Mouse (Mus musculus) cerebellum, adult 11 months (tissue): ENCODE data around the gene Hmbs.
"Not testable (repeated sequence)": the region's sequence is repeated elsewhere in the genome, so short reads cannot be mapped to it uniquely, and the experiment has no call there.

Experiments
- DNase-seq: peaks from one replicate; pipeline ENCODE4 v3.0.0; 2022

Gene Hmbs

DNA sequence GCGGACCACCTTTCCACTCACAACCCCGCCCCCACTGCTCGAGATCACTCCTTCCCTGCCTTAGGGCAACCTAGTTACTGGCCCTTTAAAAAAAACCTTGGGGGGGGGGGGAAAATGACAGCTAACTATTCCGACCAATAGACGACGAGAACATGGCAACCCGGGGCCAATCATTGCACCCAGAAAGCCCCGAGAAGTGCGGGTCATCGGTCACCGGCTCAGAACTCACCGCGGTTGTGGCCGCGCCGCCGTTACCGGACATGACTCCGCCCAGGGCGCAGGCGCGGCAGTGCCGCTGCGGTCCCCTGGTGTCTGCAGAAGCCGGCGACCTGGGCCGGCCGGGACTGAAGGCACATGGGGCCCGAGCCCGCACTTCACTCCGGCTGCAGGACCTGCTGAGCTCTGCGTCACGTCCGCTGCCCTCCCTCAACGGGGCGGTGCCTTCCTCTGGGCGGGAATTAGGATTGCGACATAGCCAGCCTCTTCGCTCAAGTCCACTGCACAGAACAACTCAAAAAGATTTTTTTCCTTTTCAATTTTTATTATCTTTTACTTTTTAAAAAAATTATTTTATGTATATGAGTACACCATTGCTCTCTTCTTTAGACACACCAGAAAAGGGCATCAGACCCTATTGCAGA lies at the start of gene Hmbs:
Gene Hmbs, minus strand, starts transcription at position 448 of the 641 bp plus-strand sequence.
- peak; percentile 80 for DNase-seq

- DNase-seq: peak; percentile 63
Observed at GRCm38 (mm10) chr9:44391466-44391865, 47.4 kb upstream of the Hmbs start.

- DNase-seq: peak; percentile 61
Observed at GRCm38 (mm10) chr9:44389273-44389672, 45.2 kb upstream of the Hmbs start.

DNA sequence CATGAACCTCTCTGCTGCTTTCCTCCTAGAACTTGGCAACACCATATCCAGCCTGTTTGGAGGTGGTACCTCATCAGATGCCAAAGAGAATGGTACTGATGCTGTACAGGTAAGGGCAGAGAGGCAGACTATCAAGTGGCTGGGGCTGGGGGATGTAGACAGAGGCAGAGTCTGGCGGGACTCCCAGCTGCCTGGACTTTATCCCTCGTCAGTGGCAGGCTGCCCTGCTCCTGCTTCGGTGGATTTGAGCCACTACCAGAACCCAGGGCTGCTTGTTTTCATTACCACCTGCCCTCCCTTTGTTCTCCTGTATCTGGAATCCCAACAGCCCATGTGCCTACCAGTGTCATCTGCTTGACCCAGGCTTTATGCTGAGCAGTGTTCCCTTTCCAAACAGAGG lies 43.2 kb upstream of the Hmbs start:
- DNase-seq: no peak

DNA sequence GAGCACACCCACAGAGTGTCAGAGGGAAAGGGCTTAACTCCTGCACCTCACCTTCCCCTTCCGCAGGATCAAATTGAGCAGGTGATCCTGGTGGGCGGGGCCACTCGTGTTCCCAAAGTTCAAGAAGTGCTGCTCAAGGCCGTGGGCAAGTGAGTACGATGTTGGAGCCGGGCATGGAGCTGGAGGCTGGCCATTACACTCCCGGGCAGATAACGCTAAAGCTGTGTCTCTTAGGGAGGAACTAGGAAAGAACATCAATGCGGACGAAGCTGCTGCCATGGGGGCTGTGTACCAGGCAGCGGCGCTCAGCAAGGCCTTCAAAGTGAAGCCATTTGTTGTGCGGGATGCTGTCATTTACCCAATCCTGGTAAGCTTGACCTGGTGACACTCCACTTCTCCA lies 40.6 kb upstream of the Hmbs start:
- DNase-seq: no peak

GRCm38 (mm10) chr9:44379862-44380261 lies 35.8 kb upstream of the Hmbs start:
- DNase-seq: peak; percentile 46

GRCm38 (mm10) chr9:44379054-44379834 lies 35.2 kb upstream of the Hmbs start, which contains the start of gene Hyou1:
Gene Hyou1, plus strand, starts transcription at chr9:44379490.
- DNase-seq: peak; percentile 99

DNA sequence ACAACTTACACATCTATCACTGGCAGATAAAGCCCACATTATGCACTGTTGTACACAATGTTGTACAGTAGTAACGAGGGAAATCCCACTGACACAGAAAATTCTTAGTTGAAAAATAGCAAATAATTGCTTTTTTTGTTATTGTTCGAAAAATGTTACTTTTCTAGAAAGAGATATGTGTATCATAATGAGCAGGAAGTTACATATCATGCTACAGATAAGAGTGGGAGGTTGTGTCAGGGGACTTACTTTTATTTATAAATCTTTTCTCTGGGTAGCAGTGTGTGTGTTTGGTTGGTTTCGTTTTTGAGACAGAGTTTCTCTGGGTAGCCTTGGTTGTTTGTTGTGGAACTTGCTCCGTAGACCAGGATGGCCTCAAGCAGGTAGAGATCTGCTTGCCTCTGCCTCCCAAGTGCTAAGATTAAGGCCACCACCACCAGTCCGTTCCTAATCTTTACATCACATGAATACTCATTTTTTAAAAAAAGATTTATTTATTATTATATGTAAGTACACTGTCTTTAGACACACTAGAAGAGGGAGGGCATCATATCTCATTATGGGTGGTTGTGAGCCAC lies 34.2 kb upstream of the Hmbs start:
- DNase-seq: no peak

DNA sequence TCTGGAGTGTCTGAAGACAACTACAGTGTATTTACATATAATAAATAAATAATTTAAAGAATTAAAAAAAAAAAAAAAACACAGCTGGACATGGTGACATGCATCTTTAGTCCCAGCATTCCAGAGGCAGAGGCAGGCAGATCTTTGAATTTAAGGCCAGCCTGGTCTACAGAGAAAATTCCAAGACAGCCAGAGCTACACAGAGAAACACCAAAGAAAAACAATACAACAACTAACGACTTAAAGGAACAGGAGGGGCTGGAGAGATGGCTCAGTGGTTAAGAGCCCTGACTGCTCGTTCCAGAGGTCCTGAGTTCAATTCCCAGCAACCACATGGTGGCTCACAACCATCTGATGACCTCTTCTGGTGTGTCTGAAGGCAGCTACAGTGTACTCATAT lies 33.3 kb upstream of the Hmbs start:
- DNase-seq: not testable (repeated sequence)

- DNase-seq: no peak
Observed at GRCm38 (mm10) chr9:44376141-44376540, 32.1 kb upstream of the Hmbs start.

DNA sequence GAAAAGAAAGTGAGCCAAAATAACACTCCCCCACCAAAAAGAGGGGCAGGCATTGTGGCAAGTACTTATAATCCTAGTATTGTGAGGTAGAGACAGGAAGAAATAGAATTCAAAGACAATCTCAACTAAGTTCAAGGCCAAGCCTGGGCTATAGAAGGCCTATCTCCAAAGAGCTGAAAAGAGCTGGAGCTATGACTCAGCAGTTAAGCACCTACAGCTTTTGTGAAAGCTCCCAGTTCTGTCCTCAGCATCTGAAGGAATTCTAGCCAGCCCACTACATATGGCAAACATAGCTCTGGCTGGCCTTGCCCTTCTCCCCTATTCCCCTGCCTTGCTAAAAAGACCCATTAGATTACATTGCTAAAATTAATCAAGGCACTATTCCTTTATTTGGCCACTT lies 29.4 kb upstream of the Hmbs start:
- DNase-seq: no peak

GRCm38 (mm10) chr9:44364480-44364879 lies 20.5 kb upstream of the Hmbs start:
- DNase-seq: no peak

DNA sequence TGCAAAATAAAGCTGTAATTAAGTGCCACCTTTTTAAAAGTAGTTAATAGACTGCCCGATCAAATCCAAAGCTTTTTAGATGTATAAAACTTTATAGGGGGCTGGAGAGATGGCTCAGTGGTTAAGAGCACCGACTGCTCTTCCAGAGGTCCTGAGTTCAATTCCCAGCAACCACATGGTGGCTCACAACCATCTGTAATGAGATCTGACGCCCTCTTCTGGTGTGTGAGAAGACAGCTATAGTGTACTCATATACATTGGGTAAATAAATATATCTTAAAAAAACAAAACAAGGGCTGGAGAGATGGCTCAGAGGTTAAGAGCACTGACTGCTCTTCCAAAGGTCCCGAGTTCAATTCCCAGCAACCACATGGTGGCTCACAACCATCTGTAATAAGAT lies 17.9 kb upstream of the Hmbs start:
- DNase-seq: not testable (repeated sequence)

DNA sequence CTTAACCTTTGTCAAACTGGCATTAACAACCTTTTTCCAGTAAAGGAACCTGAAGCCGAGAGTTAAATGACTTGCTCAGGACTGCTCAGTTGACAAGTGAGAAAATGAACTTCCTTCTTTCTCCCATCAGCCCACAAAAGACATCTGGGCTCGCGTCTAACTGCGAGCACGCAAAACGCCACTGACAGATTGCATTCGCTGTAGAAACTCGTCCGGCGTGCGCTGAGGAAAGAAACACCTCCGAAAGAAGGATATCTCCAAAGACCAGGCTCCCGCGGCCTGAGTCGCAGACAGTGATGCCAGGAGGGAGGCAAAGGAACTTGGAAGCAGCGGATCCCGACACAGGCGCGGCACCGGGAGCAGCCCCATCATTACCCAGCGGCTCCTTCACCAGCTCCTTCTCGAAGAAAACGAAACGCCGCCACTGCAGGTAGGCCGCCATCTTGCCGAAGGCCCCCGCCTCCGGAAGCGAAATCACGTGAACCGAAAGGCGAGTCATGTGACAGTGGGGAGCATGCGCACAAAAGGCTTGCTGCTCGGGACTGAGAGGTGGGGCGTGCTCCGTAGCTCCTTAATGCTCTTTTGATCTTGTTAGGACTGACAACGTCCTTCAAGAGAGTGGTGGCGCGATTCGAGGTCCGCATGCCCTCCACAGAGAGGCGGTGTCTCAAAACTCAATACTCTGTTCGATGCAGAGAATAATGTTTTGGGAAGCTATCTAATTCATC lies 17.3 kb upstream of the Hmbs start, which contains the start of gene Vps11:
Gene Vps11, minus strand, starts transcription at position 481 of the 728 bp plus-strand sequence.
- peak; percentile 91 for DNase-seq

DNA sequence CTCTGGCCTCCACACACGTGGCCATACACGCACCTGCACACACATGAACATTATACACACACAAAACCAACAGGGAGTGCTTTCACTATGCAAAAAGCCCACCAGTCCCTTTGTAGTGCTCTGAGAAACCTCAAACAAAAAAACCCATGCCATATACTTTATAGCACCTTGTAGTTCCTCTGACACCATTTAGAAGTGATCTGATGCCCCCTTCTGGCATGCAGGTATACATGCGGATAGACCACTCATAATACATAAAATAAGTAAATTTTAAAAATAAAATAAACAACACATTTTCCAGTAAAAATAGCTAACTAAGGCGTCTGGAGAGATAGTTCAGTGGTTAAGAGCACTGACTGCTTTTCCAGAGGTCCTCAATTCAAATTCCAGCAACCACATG lies 13.2 kb upstream of the Hmbs start:
- no peak for DNase-seq

DNA sequence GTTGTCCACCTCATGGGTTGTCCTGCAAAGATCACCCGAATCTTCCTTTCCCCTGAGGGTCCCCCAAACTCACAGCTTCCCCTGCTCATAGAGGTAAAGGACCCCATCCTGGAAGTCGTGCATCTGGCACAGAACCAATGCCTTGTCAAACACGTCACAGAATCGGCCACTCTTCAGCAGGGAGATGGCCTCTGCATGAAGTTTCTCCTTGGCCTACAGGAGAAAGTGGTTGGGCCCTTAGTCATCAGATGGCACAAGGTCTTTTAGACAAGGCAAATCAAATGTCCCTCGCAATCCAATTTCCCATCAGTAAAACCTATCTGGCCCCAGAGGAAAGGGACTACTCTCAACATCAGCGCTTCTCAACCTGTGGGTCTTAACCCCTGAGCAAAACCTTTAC lies 9.1 kb upstream of the Hmbs start:
- no peak for DNase-seq

DNA sequence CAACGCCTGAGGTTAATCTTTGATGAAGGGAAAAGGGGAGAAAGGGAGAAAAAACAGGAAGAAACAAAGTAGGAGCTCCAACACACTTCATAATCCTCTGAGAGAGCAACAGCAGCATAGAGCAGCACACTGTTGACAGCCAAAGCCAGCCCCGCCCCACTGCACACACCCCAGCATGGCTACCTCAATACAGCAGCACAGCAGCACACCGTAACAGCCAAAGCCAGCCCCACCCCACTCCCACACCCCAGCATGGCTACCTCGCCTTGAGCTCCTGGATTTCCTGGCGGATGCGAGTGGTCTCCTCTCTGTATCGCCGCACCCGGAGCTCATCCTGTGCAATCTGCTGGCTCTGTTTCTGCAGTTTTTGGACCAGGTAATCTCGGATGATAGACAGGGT lies 8.3 kb upstream of the Hmbs start:
- no peak for DNase-seq

GRCm38 (mm10) chr9:44351396-44351795 lies 7.4 kb upstream of the Hmbs start:
- no peak for DNase-seq

- no peak for DNase-seq
Observed at GRCm38 (mm10) chr9:44348546-44348945, 4.5 kb upstream of the Hmbs start.

DNA sequence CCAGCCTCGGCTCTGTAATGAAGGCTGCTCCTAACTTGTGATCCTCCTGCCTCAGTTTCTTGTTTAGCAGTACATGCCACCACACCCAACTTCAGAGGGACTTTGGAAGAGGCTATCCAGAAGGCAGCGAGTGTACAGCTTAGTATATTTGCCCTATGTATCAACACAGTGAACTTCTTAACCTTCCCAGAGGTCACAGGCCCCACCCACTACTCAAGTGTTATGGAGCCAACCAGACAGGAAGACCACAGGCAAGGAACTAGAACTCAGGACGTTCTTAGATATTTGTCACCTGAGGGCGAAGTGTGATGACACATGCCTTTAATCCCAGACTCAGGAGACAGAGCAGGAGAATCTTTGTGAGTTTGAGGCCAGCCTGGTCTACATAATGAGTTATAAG lies 3.6 kb upstream of the Hmbs start:
- no peak for DNase-seq

DNA sequence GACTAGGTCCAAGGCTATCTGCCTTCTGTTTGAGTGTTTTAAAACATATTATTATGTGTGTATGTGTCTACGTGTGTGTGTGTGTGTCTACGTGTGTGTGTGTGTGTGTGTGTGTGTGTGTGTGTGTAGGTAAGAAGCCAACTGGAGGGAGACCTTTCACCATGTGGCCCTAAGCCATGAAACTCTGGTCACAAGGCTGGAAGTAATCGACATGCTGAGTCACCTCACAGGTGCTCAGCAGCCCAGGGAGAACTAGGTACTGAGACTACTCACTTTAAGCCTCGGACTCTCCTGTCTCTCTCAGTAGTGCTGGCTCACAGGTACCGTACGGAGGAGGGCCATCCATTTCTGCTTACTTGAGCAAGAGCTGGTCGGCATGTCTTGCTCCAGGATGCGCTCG lies 3.1 kb upstream of the Hmbs start:
- no peak for DNase-seq

DNA sequence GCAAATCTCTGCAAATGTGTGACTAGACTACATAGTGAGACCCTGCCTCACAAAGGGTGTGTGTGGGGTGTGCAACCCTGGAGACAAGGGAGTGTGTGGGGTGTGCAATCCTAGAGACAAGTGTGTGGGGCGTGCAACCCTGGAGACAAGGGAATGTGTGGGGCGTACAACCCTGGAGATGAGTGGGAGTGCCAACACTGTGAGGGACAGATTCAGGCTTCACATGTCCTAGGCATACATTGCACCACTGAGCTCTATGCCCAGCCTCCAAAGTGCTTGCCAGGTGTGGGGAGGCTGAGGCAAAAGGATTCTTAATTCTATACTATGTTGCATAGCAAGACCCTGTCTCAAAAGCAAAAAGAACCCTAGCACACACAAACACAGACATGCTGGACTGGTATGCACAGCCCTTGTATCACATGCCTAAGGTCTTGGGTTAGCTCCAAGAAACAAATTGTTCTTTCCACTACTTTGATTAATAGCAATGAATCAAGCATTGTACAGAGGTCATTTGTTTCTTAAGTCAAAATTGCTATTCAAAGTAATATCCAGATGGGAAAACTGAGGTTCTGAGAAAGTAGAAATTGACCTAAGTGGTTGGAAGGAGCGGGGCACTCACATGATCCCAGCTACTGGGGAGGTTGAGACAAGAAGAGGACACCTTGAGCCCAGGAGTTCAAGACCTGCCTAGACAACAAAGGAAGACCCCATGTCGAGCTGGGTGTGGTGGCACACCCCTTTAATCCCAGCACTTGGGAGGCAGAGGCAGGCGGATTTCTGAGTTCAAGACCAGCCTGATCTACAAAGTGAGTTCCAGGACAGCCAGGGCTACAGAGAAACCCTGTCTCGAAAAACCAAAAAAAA lies 1.8 kb upstream of the Hmbs start:
- no peak for DNase-seq
